Mouse (Mus musculus): Measurements from ENCODE around the gene AI661453.

DNA sequence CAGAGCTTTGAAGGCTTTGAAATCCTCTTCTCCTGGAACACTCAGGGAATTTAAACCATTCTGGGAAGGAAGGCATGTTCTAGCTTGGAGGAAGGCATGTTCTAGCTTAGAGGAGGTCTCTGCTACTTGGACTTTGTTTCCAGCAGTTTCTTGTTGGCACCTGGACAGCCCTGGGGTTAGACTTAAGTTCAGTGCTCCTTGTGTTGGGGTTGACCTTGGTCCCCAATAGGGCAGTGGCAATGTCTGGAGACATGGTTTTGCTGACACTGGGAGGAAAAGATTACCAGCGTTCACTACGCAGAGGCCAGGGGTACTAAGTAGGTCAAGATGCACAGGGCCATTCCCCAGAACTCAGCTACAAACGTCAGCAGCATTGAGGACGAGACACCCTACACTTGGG lies 38.8 kb downstream of the AI661453 start:
- no peak for TF ChIP-seq USF2 (IDR thresholded peaks at IDR 0.05; ENCODE audit: borderline replicate concordance in 1 of 2, insufficient read depth in 1 of 2, low read depth in 1 of 2, low read length in 2 of 2)
- TF ChIP-seq CTCF (IDR thresholded peaks at IDR 0.05 in 2 of 3, conservative IDR thresholded peaks at IDR 0.05 in 1 of 3; ENCODE audit: control insufficient read depth in 1 of 3, insufficient read depth in 1 of 3, low read depth in 2 of 3, low read length in 3 of 3, poor library complexity in 1 of 3, severe bottlenecking in 1 of 3): no peak
- no peak for TF ChIP-seq MAX (IDR thresholded peaks at IDR 0.05; ENCODE audit: low read length)
- no peak for TF ChIP-seq MEF2A (IDR thresholded peaks at IDR 0.05; ENCODE audit: extremely low read depth, insufficient replicate concordance, low read depth, low read length, poor library complexity, severe bottlenecking)
- no peak for TF ChIP-seq UBTF (IDR thresholded peaks at IDR 0.05; ENCODE audit: borderline replicate concordance, insufficient read depth, low read depth, low read length)
- no peak for TF ChIP-seq ZMIZ1 (IDR thresholded peaks at IDR 0.05; ENCODE audit: low read depth, low read length)
- TF ChIP-seq GATA1 (IDR thresholded peaks at IDR 0.05; ENCODE audit: low read depth, low read length): no peak
- no peak for TF ChIP-seq USF1 (IDR thresholded peaks at IDR 0.05; ENCODE audit: low read depth, low read length)
- no peak for TF ChIP-seq EP300 (IDR thresholded peaks at IDR 0.05; ENCODE audit: low read depth in 1 of 2, low read length in 2 of 2)
- no peak for TF ChIP-seq ELF1 (IDR thresholded peaks at IDR 0.05; ENCODE audit: low read depth, low read length)
